Mouse (Mus musculus) layer of hippocampus, adult 9-10 months (tissue): ENCODE measurements around the gene Tiam2.

Experiments
- DNase-seq: peaks from one replicate; pipeline ENCODE4 v3.0.0; 2022; ENCODE audit warnings: low spot score

The Tiam2 gene

DNA sequence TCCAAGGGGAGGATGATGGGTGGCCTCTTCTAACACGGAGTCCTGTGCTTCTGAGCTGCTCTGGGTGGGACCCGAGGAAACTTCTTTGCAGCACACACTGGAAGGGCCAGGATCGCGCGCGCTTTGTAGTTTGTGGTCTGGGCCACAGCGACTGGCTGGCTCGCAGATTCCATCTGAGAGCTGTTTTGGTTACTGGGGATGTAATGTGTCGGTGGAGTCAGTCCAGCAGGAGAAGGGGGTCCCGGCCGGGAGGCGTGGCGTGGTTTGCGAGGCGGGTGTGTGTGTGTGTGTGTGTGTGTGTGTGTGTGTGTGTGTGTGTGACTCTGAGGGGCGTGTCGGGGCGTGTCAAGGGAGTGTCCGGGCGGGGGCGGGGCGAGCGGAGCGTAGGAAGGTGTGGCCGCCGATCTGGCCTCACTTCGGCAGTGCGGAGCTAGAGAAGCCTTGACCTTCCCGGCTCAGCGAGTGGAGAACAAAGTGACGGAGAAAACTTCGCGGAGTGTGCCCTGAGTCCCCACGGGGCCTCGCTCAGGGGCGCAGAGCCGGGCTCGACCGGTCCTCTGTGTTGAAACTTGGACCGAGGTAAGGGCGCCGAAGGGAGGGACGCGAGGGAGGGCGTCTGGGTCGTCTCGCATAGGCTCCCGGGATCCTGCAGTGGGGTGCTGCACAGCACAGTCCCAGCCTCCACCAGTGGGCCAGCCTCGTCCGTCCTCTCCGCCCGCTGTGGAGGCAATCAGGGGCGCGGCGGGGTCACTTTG lies at the start of gene Tiam2:
TSS of gene Tiam2 (plus strand) at position 426 of the 755 bp plus-strand sequence.
- no peak for DNase-seq

DNA sequence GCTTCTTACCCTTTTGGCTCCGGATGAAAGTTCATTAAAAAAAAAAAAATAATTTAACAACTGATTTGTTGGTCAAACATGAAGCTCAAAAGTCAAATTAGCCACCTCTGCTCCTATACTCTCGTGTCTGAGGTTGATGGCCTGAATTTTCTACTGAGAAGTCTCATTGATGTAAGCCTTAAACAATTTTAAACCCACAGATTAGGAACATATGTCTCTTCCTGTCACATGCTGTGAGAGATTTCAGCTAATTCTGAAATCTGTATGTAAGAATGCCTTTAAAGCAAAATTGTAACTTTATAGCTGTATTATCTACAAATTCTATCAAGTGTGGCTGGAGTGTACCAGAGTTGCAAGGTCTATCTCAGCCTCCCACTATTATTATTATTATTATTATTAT lies 46.1 kb upstream of the Tiam2 start:
- DNase-seq: no peak

DNA sequence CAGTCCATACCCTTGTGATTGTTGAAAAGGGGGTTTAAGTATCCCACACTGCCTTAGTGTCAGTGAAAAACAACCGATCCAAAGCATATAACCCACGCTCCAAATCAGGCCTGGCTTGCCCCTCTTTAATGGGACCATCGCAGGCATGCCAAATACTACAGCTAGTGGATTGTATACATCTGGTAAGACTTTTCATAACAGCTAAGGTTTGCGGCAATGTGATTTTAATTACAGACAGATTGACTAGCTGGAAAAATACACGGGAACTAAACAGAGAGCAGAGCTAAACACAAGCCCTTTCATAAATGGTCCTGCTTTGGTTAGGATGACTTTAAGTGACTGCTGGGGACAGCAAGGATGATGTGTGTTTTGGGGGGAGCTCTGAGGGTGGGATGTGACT lies 44.4 kb upstream of the Tiam2 start:
- DNase-seq: no peak

DNA sequence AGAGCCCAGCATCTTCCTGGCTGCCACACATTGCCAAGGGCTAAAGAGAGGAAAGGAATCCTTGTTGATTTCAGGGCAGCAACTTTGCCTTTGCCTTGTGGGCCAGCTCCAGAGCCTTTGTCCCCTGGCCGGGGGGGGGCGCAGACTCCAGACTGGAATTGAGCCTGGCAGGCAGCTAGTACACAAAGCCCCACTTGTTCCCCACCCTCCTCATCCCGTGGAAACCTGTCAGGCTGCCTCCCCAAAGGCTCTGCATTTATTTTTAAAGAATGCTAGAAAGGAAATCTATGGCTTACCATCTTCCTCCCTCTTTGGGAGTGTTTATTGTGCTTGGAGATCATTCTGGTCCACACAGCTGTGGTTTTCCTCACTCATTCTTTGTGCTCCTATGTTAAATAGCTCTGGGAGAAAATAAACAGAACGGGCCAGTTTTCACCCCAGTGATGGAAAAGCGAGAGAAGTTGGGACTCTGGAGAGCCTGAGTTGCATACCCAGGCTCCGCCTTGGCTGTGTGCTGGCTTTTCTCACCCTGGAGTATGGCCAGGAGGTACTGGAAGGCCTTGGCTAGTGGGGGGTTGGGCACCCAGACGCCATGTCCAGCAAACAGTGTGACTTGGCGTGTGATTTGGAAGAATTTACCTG lies 41.2 kb upstream of the Tiam2 start:
- no peak for DNase-seq

DNA sequence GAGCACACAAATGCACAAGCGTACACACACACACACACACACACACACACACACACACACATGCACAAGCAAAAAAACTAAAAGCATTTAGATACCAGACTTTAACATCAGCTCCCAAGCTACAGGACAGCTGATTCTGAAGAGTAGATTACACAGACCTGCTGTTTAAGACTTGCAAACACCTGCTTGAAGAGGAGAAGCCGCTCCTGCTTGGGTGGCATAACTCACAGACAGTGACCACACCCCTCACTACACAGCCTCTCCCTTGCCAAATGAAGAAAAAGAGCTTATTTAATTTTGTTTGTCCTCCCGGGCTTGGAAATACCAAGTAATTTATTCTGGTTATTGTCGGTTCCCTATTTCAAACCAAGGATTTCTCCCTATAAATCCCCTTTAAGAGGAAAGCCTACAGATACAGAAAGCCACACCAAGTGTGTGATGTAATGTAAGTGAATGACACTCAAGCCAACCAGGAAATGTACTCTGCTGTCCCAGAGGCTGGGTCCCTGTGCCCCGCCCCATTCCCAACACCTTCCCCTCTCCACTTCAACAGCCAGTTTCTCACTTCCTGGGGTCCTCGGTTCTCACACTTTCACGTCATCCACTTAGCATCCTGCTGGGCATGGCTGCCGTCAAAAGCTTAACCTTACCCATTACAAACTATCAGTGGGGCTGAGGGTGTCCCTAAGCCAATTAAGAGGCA lies 40.1 kb upstream of the Tiam2 start:
- DNase-seq: no peak

DNA sequence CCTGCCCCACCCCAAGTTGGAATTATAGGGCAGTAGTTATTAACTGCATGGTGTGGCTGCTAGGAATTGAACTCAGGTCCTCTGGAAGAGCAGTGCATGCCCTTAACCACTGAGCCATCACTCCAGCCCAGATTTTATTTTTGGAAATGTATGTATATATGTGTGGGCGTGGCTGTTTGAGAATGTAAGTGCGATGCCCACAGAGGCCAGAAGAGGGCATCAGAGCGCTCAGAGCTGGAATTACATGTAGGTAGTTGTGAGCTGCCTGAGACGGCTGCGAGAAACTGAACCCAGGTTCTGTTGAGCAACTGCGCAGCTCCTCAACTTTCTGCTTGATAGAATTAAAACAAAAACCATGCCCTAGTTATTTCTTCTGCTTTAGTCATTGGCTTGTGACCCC lies 38.0 kb upstream of the Tiam2 start:
- DNase-seq: peak; percentile 61

DNA sequence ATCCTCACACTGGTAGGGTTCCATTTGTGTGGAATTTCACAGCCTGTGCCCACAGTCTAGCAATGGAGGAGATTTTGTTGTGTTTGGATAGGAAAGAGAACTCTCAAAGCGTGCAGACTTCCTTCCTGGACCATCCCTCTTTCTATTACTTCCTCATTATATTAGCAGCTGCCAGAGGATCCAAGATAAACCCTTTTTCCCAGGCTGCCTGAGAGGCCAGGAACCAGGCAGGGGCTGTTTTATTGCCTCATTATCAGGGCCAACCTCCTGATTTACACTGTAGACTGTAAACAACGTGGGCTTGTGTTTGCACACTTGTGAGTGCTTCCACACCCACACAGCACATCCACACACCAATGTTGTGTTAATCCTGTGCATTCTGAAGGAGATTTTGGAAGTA lies 31.3 kb upstream of the Tiam2 start:
- no peak for DNase-seq

DNA sequence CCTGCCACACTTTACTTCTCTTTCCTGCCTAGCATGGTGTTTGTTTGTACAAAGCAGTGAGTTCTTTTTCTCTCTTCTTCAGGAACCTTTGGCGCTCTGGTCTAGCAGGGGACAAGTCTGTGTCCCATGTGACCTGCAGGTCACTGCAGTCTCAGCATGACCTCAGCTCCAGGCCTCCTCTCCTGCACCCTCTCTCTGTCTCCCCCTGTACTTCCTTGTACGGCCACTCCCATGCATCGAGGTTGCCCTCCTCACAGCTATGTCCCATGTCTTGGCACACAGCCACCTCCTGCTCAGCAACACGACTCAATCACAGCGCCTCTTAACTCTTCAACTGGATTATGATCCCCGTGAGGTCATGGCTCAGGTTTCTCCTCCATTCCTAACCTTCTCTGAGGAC lies 26.9 kb upstream of the Tiam2 start:
- DNase-seq: no peak

DNA sequence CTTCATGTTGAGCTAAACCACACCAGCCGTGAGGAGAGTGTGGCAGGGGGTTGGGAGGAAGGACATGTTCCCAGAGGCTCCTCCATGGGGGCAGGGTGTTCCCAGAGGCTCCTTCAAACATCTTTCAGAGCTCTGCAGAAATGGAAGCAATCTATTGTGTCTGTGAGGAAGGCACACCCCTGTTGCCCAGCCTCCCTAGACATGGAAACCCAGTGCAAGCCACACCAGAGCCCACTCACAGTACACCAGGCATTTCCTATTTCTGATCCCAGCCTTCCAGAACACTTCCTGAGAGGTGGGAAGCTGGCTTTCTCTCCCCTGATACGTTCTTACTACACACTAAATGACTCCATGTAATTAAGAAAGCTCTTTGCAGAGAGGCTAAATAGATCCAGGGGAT lies 20.4 kb upstream of the Tiam2 start:
- DNase-seq: no peak

DNA sequence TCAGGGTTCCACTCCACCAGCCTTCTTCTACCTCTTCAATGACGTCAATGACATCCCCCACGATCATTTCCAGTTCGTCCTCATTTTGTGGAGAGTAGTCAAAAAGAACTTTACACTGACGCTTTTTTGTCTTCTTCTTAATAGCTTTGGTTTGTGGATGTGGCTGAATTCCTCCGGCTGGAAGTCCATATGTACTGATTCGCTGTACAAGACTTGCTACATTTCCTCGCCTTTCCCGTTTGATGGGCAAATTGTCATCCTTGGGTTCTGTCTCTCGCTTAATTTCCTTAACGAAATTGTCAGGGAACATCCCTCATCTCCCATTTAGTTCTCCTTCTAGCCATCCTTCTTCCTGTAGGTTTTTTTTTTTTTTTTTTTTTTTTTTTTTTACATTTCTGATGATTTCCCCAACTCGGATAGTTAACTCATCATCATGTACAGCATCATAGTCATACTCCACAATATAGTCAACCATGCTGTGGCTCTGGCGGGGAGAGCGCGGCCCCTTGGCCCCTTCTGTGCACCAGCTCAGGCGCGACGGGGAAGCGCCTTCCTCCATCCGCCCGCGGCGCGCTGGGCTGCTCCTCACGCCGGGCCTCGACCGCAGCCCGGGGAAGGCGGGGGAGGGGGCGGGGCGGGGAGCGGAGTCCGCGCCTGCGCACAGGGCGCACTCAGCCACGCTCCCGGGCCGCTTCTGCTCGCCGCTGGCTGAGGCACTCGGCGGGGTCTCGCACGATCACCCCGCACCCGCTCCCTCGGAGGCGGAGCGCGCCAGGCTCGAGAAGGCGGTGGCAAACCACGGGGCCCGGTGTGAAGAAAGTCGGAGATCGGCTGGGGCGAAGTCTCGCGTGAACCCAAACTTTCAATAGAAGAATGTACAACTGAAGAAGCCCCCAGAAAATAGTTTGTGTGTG lies 12.4 kb upstream of the Tiam2 start:
- DNase-seq: no peak

DNA sequence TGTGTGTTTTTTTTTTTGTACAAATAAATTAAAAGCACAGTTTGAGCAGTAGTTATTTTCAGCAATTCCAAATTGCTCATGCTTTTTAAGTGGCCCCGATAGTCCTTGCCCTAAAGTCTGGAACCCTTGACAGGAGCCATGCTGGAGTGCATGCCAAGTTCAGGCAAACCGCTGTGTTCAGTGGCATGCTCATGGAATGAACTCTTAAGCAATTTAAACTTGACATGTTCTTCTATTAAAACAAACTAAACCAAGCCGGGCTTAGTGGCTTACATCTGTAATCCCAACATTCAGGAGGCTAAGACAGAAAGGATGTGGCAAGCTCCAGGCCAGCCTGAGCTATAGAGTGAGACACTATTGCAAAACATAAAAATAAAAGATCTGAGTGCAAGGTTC lies 11.8 kb upstream of the Tiam2 start:
- no peak for DNase-seq

DNA sequence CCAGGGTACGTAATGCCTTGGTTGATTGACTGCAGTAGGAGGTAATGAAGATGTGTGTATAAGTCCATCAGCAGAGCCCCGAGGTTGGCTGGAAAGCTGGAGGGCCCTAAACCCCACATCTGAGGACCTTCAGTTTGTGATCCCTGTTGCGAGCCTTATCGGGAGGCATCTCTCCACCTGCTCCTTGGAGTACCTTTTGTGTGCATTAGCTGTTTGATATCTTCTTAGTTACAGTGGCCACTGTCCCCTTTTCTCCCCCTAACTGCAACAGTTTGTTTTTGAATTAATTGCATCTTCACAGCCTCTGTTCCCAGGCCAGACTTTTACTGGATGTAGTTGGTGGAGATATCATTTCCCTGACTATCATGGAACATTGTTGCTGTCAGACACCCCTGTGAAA lies 10.8 kb upstream of the Tiam2 start:
- DNase-seq: no peak

DNA sequence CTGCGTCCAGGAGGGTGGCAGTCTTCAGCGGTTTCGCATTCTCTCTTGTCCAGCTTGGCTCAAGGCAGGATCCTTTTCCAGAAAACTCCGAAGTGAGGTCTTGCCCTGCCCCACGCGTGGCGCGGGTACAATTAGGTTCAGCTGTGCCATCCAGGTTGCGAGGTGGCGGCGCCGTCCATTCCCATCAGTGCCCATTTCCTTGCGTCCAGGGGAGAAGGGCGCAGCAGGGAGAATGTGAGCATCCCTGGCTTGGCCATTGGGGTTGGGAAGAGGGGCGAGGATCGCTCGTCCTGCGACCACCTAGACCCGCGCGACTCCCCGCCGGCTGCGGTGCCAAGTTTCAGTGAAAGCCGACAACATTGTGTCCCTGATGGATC lies 518 bp downstream of the Tiam2 start:
- no peak for DNase-seq

DNA sequence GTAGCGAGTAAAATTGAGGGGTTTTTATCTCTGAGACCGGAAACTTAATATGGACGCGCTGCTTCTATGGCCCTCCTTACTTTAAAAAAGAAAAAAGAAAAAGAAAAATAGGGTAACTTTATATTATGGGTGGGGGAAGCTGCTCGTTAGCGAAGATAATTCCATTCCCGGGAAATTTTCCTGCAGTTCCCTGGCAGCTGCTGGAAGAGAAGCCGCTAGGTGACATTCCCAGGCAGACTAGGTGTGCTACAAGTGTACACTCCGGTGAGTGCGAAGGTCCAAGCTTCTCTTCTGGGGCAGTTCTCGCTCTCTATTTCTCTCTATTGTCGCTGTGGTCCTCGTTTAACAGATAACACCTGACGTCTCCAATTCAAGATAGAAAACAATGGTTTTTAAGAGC lies 962 bp downstream of the Tiam2 start:
- DNase-seq: no peak

DNA sequence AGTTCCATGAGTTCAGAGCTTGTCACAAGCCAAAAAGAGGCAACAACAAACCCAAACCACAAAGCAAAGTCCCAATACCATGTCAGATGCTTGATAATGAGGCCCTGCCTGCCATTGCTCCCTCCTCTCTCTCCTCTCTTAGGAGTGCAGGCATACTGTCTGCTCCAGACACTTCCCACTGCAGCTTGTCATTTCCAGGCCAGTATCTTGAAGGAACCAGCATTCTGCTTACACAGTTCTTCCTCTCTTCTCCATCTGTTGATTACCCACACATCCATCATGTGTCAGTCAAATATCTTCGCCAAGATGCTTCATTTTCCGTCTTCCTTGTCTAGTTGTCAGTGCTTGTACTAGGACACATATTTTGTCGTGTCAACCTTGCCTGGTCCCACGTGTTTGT lies 2.4 kb downstream of the Tiam2 start:
- DNase-seq: no peak

DNA sequence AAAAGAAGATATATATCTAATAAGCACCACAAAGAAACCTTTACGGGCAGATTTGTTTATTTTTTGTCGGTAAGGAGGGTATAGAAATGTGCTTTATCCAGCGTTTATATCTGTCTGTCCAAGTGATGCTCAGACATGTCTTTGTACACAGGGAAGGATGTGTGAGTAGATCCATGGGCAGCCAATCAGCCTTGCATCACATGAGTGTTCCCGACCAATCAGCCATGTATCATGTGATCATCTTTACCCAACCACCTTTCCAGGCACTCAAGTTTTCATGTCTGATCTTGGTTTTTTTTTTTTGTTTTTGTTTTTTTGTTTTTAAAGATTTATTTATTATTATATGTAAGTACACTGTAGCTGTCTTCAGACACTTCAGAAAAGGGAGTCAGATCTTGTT lies 3.1 kb downstream of the Tiam2 start:
- DNase-seq: no peak

DNA sequence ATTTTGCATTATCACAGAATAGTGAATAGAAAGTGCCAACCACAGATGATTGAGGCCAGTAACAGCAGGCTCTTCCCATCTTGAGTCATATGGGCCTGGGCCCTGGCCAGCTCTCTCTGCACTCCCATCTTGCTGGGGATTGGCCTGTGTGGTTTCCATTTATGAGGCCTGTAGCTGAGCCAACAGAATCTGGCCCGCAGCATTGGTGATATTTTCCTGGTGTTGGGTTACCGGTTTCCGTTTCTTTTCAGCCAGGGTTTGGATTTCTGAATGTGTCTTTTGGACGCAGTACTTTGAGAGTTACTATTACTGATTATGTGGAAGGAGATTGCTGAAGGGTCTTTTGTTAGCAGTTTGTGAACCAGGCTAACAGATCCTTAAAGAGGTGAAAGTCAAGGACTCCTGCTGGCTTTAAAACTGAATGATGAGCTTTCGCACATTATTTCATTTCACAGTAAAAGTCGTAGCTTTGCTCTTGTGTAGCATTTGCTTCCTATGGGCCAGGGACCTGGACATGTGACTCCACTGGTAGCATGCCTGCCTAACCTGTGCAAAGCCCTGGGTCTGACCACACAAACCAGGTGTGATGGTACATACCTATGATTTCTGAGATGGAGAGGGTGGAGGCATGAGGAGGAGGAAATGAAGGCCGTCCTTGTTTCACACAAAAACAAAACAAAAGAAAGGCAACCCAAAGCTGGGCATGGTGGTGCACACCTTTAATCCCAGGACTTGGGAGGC lies 5.5 kb downstream of the Tiam2 start:
- DNase-seq: peak; percentile 52

DNA sequence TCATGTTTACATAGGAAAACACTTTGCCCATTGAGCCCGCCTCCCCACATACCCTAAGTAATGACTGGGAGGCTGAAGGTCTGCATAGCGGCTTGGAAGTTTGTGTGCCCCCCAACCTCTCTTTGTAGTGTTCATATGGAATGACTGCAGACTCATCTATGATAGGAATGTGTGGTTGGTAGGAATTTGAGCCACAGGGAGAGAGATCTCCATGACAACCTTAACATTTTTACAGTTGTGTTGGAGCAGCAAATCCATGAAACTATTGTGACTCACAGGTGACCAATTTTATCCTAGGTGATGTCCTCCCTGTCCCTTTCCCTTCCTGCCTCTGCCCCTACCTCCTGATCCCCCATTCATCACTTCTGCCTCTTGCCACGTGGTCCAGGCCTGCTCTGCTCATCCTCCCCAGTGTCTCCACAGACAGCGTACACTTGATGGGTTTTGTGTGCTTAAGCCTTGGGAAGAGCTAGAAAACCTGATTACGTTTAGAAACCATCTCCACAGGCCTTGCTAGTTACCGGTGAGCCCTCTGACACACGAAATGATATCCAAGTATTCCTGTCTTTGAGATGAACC lies 9.9 kb downstream of the Tiam2 start:
- no peak for DNase-seq

DNA sequence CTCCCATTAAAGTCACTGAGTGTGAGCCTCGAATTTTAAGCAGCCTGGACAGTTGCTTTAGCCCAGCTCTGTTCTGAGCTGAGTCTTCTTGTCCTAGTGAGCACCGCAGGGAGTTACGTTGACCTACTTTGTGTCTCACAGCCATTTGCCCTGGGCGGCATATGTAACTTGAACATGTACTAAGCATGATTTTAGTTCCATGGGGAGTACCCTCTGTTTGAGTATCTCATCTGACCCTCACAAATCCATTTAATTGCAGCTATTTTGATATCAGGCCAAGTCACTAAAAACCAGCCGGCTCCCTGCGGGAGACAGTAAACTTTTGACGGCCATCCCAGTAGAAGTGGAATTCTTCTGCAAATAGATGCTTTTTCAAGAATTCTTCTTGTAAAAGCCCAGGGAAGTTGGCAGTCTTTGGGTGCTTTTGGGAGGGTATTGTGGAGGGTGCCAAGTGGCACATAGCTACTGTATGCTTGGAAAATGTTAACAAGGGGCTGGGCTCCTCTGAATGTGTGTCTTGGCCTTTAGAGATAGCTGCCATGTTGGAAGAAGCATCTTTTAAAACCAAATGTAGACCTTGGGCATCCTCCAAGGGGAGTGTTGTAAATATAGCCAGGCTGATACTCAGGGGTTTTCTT lies 10.6 kb downstream of the Tiam2 start:
- no peak for DNase-seq

DNA sequence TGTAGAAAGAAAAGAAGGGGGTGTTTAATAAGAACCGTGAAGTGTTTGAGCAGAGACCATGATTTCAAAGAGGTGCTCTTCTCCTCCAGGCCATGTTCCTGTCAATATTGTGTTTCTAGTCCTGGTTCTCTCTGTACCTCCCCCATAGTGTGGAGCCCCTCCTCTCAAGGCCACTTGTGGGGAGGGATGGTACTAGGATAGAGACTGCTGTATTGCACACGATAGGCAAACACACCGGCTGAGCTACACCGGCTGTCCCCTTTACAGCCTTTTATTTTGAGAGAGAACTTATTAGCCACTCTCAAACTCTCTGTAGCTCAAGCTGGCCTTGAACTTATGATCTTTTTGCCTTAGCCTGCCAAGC lies 11.1 kb downstream of the Tiam2 start:
- DNase-seq: no peak

DNA sequence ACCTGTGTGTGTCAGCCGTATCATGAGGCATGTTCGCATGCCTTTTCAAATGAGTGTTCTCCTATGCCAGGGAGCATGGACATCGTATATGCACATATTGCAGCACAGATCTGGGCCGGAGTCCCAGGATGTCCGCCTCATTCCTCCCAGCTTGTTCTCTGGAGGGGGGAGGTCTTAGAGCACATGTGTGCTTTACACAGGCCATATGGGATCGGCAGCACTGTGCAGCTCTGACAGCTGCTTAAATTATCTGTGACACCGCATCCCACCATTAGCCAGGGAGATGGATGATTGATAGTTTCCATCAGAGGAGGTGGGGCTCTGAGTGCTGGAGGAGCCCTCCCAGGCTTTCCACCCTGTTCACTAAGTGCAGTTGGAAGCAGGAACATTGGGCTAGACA lies 12.4 kb downstream of the Tiam2 start:
- no peak for DNase-seq
